Mouse (Mus musculus) midbrain, embryonic 15.5 days (tissue): ENCODE measurements around the gene Scfd2. TPM values are rescaled to one million over a fixed set of nuclear protein-coding genes. Genes with fewer than 3 reads are reported as not detected.

ENCODE experiments used
- ATAC-seq: fragments of 200-750 bp; cut with Nextera tagmentation; replicated peaks from 2 replicates; pipeline ENCODE4 v1.8.0; 2017; ENCODE audit warnings: moderate TSS enrichment
- H3K27ac ChIP-seq: fragments of 300-500 bp; sonication (generic); 2 replicates; pipeline ENCODE4 v1.5.1; 2015; ENCODE audit warnings: mild to moderate bottlenecking, inconsistent platforms
- H3K27me3 ChIP-seq: fragments of 300-500 bp; sonication (generic); replicated peaks from 2 replicates; pipeline ENCODE4 v1.6.1; 2015; ENCODE audit warnings: inconsistent platforms
- H3K36me3 ChIP-seq: fragments of 300-500 bp; sonication (generic); replicated peaks from 2 replicates; pipeline ENCODE4 v1.6.1; 2015; ENCODE audit warnings: inconsistent platforms
- H3K4me1 ChIP-seq: fragments of 300-500 bp; sonication (generic); 2 replicates; pipeline ENCODE4 v1.6.1; 2015; ENCODE audit warnings: inconsistent platforms
- H3K4me2 ChIP-seq: fragments of 300-500 bp; sonication (generic); 2 replicates; pipeline ENCODE4 v1.6.1; 2015; ENCODE audit warnings: inconsistent platforms, mild to moderate bottlenecking, moderate library complexity
- H3K4me3 ChIP-seq: fragments of 300-500 bp; sonication (generic); 2 replicates; pipeline ENCODE4 v1.5.1; 2015; ENCODE audit warnings: mild to moderate bottlenecking, inconsistent platforms
- H3K9ac ChIP-seq: fragments of 300-500 bp; sonication (generic); 2 replicates; pipeline ENCODE4 v1.6.1; 2015; ENCODE audit warnings: mild to moderate bottlenecking, inconsistent platforms
- H3K9me3 ChIP-seq: fragments of 300-500 bp; sonication (generic); 2 replicates; pipeline ENCODE4 v1.6.1; 2016; ENCODE audit warnings: inconsistent platforms
- WGBS: fragments of 180-500 bp; shearing (Covaris S2); methylation state at CpG from one replicate; pipeline ENCODE4 v1.1.7; 2015; ENCODE audit warnings: mixed read lengths; 5-methylcytosine and 5-hydroxymethylcytosine counted together
- polyA plus RNA-seq: library from polyadenylated mRNA; unstranded; fragments of >200 nt; fragmentation: Nextera tagmentation; extraction: Ambion mirVana; gene quantifications from 2 replicates; pipeline ENCODE4 v1.2.1, GENCODE M21; 2015

The Scfd2 gene
- polyA plus RNA-seq, 1 experiment from 2014 or later, result 20.0 TPM

GRCm38 (mm10) chr5:74482633-74483032 lies 48.9 kb downstream of the Scfd2 start:
- Histone ChIP-seq H3K4me1 (peaks cover 4% of the 10 kb centered on the region; the same call in 1 of the 2 replicates), H3K4me3 (no peak overlapping the region), H3K9ac (no peak overlapping the region), H3K9me3 (no peaks in the 10 kb centered on the region), H3K27ac (no peak overlapping the region), H3K4me2 (no peak overlapping the region), H3K27me3 (no peaks in the 10 kb centered on the region), H3K36me3 (no peaks in the 10 kb centered on the region)
- ATAC-seq, result no peak
- WGBS, result 42% methylated on average over 6 of the region's 6 CpGs

- no peaks in the 10 kb centered on the region for H3K27me3 ChIP-seq
- no peak for ATAC-seq
- H3K4me1 ChIP-seq, result peaks cover 4% of the 10 kb centered on the region; the same call in 1 of the 2 replicates
- WGBS, result 50% methylated on average over 3 of the region's 3 CpGs
- H3K9me3 ChIP-seq, result no peaks in the 10 kb centered on the region
- H3K9ac ChIP-seq, result no peak overlapping the region
- H3K36me3 ChIP-seq, result no peaks in the 10 kb centered on the region
- H3K27ac ChIP-seq, result no peak overlapping the region
- no peak overlapping the region for H3K4me2 ChIP-seq
- no peak overlapping the region for H3K4me3 ChIP-seq
Measured at GRCm38 (mm10) chr5:74482034-74482433, 49.5 kb downstream of the Scfd2 start.

GRCm38 (mm10) chr5:74480409-74480808 lies 51.1 kb downstream of the Scfd2 start:
- H3K4me2 ChIP-seq, result no peak overlapping the region
- peaks cover 4% of the 10 kb centered on the region; the same call in 1 of the 2 replicates for H3K4me1 ChIP-seq
- H3K9ac ChIP-seq, result no peak overlapping the region
- no peaks in the 10 kb centered on the region for H3K36me3 ChIP-seq
- no peaks in the 10 kb centered on the region for H3K9me3 ChIP-seq
- H3K4me3 ChIP-seq, result no peak overlapping the region
- no peaks in the 10 kb centered on the region for H3K27me3 ChIP-seq
- ATAC-seq, result no peak
- 85% methylated on average over 4 of the region's 4 CpGs for WGBS
- no peak overlapping the region for H3K27ac ChIP-seq

- no peak for ATAC-seq
- Histone ChIP-seq H3K4me2 (no peak overlapping the region), H3K4me3 (no peak overlapping the region), H3K36me3 (no peaks in the 10 kb centered on the region), H3K4me1 (peaks cover 4% of the 10 kb centered on the region; the same call in 1 of the 2 replicates), H3K27me3 (no peaks in the 10 kb centered on the region), H3K27ac (no peak overlapping the region), H3K9ac (no peak overlapping the region), H3K9me3 (no peaks in the 10 kb centered on the region)
- WGBS, result 91% methylated on average over 4 of the region's 4 CpGs
Measured at GRCm38 (mm10) chr5:74479947-74480346, 51.6 kb downstream of the Scfd2 start.

GRCm38 (mm10) chr5:74479157-74479556 lies 52.4 kb downstream of the Scfd2 start:
- Histone ChIP-seq H3K4me3 (no peak overlapping the region), H3K27me3 (no peaks in the 10 kb centered on the region), H3K4me1 (peaks cover 4% of the 10 kb centered on the region; the same call in 1 of the 2 replicates), H3K9me3 (no peaks in the 10 kb centered on the region), H3K4me2 (no peak overlapping the region), H3K36me3 (no peaks in the 10 kb centered on the region), H3K27ac (no peak overlapping the region), H3K9ac (no peak overlapping the region)
- 82% methylated on average over 5 of the region's 5 CpGs for WGBS
- ATAC-seq, result no peak

- Histone ChIP-seq H3K4me3 (no peak overlapping the region), H3K9ac (no peak overlapping the region), H3K36me3 (no peaks in the 10 kb centered on the region), H3K4me1 (no peaks in the 10 kb centered on the region), H3K27ac (no peak overlapping the region), H3K4me2 (no peak overlapping the region), H3K9me3 (no peaks in the 10 kb centered on the region), H3K27me3 (no peaks in the 10 kb centered on the region)
- WGBS, result 81% methylated on average over 10 of the region's 10 CpGs
- ATAC-seq, result no peak
Measured at GRCm38 (mm10) chr5:74476551-74476950, 55.0 kb downstream of the Scfd2 start.

- ATAC-seq, result no peak
- no peak overlapping the region for H3K4me2 ChIP-seq
- 92% methylated on average over 11 of the region's 11 CpGs for WGBS
Measured at GRCm38 (mm10) chr5:74473117-74473516, 58.4 kb downstream of the Scfd2 start.

GRCm38 (mm10) chr5:74470819-74471218 lies 60.7 kb downstream of the Scfd2 start:
- Histone ChIP-seq H3K27me3 (no peaks in the 10 kb centered on the region), H3K9ac (no peak overlapping the region), H3K27ac (no peak overlapping the region), H3K4me1 (no peaks in the 10 kb centered on the region), H3K9me3 (no peaks in the 10 kb centered on the region), H3K36me3 (no peaks in the 10 kb centered on the region), H3K4me2 (no peak overlapping the region), H3K4me3 (no peak overlapping the region)
- no peak for ATAC-seq
- 90% methylated on average over 3 of the region's 3 CpGs for WGBS

More at GRCm38 (mm10) chr5:74473117-74473516, 58.4 kb downstream of the Scfd2 start:
- Histone ChIP-seq H3K4me1 (no peaks in the 10 kb centered on the region), H3K27ac (no peak overlapping the region), H3K36me3 (no peaks in the 10 kb centered on the region), H3K4me3 (no peak overlapping the region), H3K27me3 (no peaks in the 10 kb centered on the region), H3K9me3 (no peaks in the 10 kb centered on the region), H3K9ac (no peak overlapping the region)

- WGBS, result 79% methylated on average over 1 of the region's 1 CpGs
- H3K27ac ChIP-seq, result no peak overlapping the region
- H3K9ac ChIP-seq, result no peak overlapping the region
- no peaks in the 10 kb centered on the region for H3K4me1 ChIP-seq
- no peak overlapping the region for H3K4me2 ChIP-seq
- no peaks in the 10 kb centered on the region for H3K9me3 ChIP-seq
- ATAC-seq, result no peak
- no peak overlapping the region for H3K4me3 ChIP-seq
- H3K27me3 ChIP-seq, result no peaks in the 10 kb centered on the region
- H3K36me3 ChIP-seq, result no peaks in the 10 kb centered on the region
Measured at GRCm38 (mm10) chr5:74469620-74470019, 61.9 kb downstream of the Scfd2 start.

GRCm38 (mm10) chr5:74467753-74468152 lies 63.8 kb downstream of the Scfd2 start:
- H3K9ac ChIP-seq, result no peak overlapping the region
- no peaks in the 10 kb centered on the region for H3K9me3 ChIP-seq
- H3K36me3 ChIP-seq, result no peaks in the 10 kb centered on the region
- H3K4me3 ChIP-seq, result no peak overlapping the region
- H3K27me3 ChIP-seq, result no peaks in the 10 kb centered on the region
- 62% methylated on average over 3 of the region's 3 CpGs for WGBS
- no peak for ATAC-seq
- H3K27ac ChIP-seq, result no peak overlapping the region
- no peak overlapping the region for H3K4me2 ChIP-seq
- H3K4me1 ChIP-seq, result no peaks in the 10 kb centered on the region

- H3K9me3 ChIP-seq, result no peaks in the 10 kb centered on the region
- no peak overlapping the region for H3K4me3 ChIP-seq
- no peak for ATAC-seq
- H3K9ac ChIP-seq, result no peak overlapping the region
- H3K4me1 ChIP-seq, result no peaks in the 10 kb centered on the region
- WGBS, result 96% methylated on average over 2 of the region's 2 CpGs
- H3K27me3 ChIP-seq, result no peaks in the 10 kb centered on the region
- H3K27ac ChIP-seq, result no peak overlapping the region
- H3K36me3 ChIP-seq, result no peaks in the 10 kb centered on the region
- no peak overlapping the region for H3K4me2 ChIP-seq
Measured at GRCm38 (mm10) chr5:74456759-74457158, 74.8 kb downstream of the Scfd2 start.

GRCm38 (mm10) chr5:74455510-74456269 lies 75.9 kb downstream of the Scfd2 start:
- H3K9me3 ChIP-seq, result no peaks in the 10 kb centered on the region
- no peaks in the 10 kb centered on the region for H3K27me3 ChIP-seq
- no peaks in the 10 kb centered on the region for H3K36me3 ChIP-seq
- H3K9ac ChIP-seq, result no peak overlapping the region
- no peak overlapping the region for H3K27ac ChIP-seq
- ATAC-seq, result no peak
- WGBS, result 91% methylated on average over 6 of the region's 6 CpGs
- no peak overlapping the region for H3K4me3 ChIP-seq
- no peak overlapping the region for H3K4me2 ChIP-seq
- H3K4me1 ChIP-seq, result no peaks in the 10 kb centered on the region

- Histone ChIP-seq H3K27ac (no peak overlapping the region), H3K4me3 (no peak overlapping the region), H3K4me1 (no peaks in the 10 kb centered on the region), H3K4me2 (no peak overlapping the region), H3K9ac (no peak overlapping the region), H3K27me3 (no peaks in the 10 kb centered on the region), H3K36me3 (no peaks in the 10 kb centered on the region), H3K9me3 (no peaks in the 10 kb centered on the region)
- WGBS, result 86% methylated on average over 9 of the region's 9 CpGs
- no peak for ATAC-seq
Measured at GRCm38 (mm10) chr5:74455094-74455493, 76.5 kb downstream of the Scfd2 start.
